Mouse (Mus musculus): ENCODE data around the gene Hbb-bt. TPM values are rescaled to one million over a fixed set of nuclear protein-coding genes. Genes with fewer than 3 reads are reported as not detected.
"Not testable (repeated sequence)": the region's sequence is repeated elsewhere in the genome, so short reads cannot be mapped to it uniquely, and the experiment has no call there.

Gene Hbb-bt
- polyA plus RNA-seq, 1 experiment from 2014 or later, result 43,947 TPM

GRCm38 (mm10) chr7:103827808-103828207, 14.0 kb upstream of the Hbb-bt start, which contains the start of gene Hbb-bs:
TSS of gene Hbb-bs (minus strand) at chr7:103828096.
- Histone ChIP-seq H3K4me3 (ENCODE audit: low read depth, low read length) (peak within 1 kb of the TSS; percentile 54), H3K9me3 (replicated peaks; ENCODE audit: control insufficient read depth, low read length) (no peaks in the 10 kb centered on the region), H3K4me1 (ENCODE audit: control insufficient read depth, low read depth, low read length) (peaks cover 19% of the 10 kb centered on the region), H3K36me3 (ENCODE audit: control insufficient read depth, insufficient read depth) (no peaks in the 10 kb centered on the region), H3K27ac (ENCODE audit: low read length) (peak within 1 kb of the TSS; percentile 99), H3K27me3 (ENCODE audit: control insufficient read depth, insufficient read depth, low read depth, low read length) (no peaks in the 10 kb centered on the region), H3K9ac (ENCODE audit: low read depth, low read length) (peak within 1 kb of the TSS; percentile 65), H3K4me2 (ENCODE audit: low read depth, low read length) (peak within 1 kb of the TSS; percentile 65)
- 38% methylated on average over 4 of the region's 4 CpGs for WGBS (ENCODE audit: insufficient replicate concordance)
- ATAC-seq (ENCODE audit: low read depth), result peak; percentile 86

DNA sequence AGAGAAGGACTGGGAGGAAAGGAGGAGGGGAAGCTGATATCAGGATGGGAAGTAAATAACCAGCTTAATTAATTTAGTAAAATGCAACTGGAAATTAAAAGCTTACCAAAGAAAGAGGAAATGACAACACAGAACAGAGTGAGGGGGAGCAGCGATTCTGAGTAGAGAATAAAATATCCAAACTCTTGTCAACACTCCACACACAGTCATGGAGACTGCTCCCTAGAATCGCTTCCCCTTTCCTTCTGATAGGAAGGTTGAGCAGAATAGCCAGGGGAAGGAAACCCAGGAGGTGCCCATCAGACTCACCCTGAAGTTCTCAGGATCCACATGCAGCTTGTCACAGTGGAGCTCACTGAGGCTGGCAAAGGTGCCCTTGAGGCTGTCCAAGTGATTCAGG, 13.3 kb upstream of the Hbb-bt start:
- ATAC-seq (ENCODE audit: low read depth), result peak; percentile 1
- H3K4me1 ChIP-seq (ENCODE audit: control insufficient read depth, low read depth, low read length), result peaks cover 19% of the 10 kb centered on the region

GRCm38 (mm10) chr7:103826255-103826887, 12.6 kb upstream of the Hbb-bt start:
- Histone ChIP-seq H3K27ac (ENCODE audit: low read length) (peak overlapping the region; percentile 96), H3K4me3 (ENCODE audit: low read depth, low read length) (peak overlapping the region; percentile 58), H3K36me3 (ENCODE audit: control insufficient read depth, insufficient read depth) (no peaks in the 10 kb centered on the region), H3K27me3 (ENCODE audit: control insufficient read depth, insufficient read depth, low read depth, low read length) (no peaks in the 10 kb centered on the region), H3K4me2 (ENCODE audit: low read depth, low read length) (peak overlapping the region; percentile 41; the same call in 1 of the 2 replicates), H3K9ac (ENCODE audit: low read depth, low read length) (peak overlapping the region; percentile 65), H3K9me3 (replicated peaks; ENCODE audit: control insufficient read depth, low read length) (no peaks in the 10 kb centered on the region), H3K4me1 (ENCODE audit: control insufficient read depth, low read depth, low read length) (peaks cover 19% of the 10 kb centered on the region)
- WGBS (ENCODE audit: insufficient replicate concordance), result 46% methylated on average over 3 of the region's 3 CpGs
- ATAC-seq (ENCODE audit: low read depth), result peak; percentile 47

More for the DNA sequence above, 13.3 kb upstream of the Hbb-bt start:
- not testable (repeated sequence) for H3K4me3 ChIP-seq (ENCODE audit: low read depth, low read length); H3K27ac ChIP-seq (ENCODE audit: low read length); H3K4me2 ChIP-seq (ENCODE audit: low read depth, low read length); H3K27me3 ChIP-seq (ENCODE audit: control insufficient read depth, insufficient read depth, low read depth, low read length); H3K9ac ChIP-seq (ENCODE audit: low read depth, low read length); H3K9me3 ChIP-seq (replicated peaks; ENCODE audit: control insufficient read depth, low read length); H3K36me3 ChIP-seq (ENCODE audit: control insufficient read depth, insufficient read depth)
- no CpG with 5 or more reads among the region's 2 CpGs for WGBS (ENCODE audit: insufficient replicate concordance)

DNA sequence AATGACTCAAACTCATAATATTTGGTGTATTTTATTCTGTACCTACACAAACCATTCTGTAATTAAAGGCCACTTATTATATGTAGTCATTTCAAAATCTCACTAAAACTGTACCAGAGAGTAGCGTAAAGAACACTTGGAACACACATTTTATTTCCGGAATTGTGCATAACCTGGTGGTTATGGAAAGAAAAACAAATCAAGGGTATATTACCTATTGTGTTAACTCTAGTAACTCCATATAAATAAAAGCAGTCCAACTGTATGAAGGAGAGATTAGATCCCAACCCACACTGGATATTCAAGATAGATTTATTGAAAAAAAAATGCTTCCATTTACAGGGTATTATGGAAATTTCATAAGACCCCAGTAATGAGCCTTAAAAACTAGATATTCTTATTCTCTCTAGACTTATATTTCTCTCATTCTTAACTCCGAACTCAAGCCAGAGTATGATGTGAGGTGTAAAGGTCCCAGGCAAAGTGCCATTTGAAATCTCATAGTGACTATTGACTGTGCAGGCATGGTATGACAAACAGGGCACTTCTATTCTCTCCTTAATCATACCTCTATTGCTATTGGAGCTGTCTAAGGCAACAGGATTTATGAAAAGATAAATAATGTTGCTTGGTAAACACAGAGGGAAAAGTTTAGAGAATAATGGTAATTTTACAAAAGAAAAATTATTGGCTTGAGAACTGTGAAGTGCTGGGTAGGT, 11.9 kb upstream of the Hbb-bt start:
- Histone ChIP-seq H3K27ac (ENCODE audit: low read length) (peak overlapping the region; percentile 83), H3K36me3 (ENCODE audit: control insufficient read depth, insufficient read depth) (no peaks in the 10 kb centered on the region), H3K9me3 (replicated peaks; ENCODE audit: control insufficient read depth, low read length) (no peaks in the 10 kb centered on the region), H3K4me3 (ENCODE audit: low read depth, low read length) (peak overlapping the region; percentile 36; the same call in 1 of the 2 replicates), H3K4me1 (ENCODE audit: control insufficient read depth, low read depth, low read length) (peaks cover 19% of the 10 kb centered on the region), H3K9ac (ENCODE audit: low read depth, low read length) (no peak overlapping the region), H3K4me2 (ENCODE audit: low read depth, low read length) (no peak overlapping the region; the same call in 1 of the 2 replicates), H3K27me3 (ENCODE audit: control insufficient read depth, insufficient read depth, low read depth, low read length) (no peaks in the 10 kb centered on the region)
- 70% methylated on average over 3 of the region's 3 CpGs for WGBS (ENCODE audit: insufficient replicate concordance)
- peak; percentile 72 for ATAC-seq (ENCODE audit: low read depth)

GRCm38 (mm10) chr7:103824597-103824996, 10.8 kb upstream of the Hbb-bt start:
- H3K27ac ChIP-seq (ENCODE audit: low read length), result peak overlapping the region; percentile 98
- H3K4me3 ChIP-seq (ENCODE audit: low read depth, low read length), result peak overlapping the region; percentile 51
- no peaks in the 10 kb centered on the region for H3K27me3 ChIP-seq (ENCODE audit: control insufficient read depth, insufficient read depth, low read depth, low read length)
- peak overlapping the region; percentile 44 for H3K9ac ChIP-seq (ENCODE audit: low read depth, low read length)
- no peaks in the 10 kb centered on the region for H3K9me3 ChIP-seq (replicated peaks; ENCODE audit: control insufficient read depth, low read length)
- H3K4me1 ChIP-seq (ENCODE audit: control insufficient read depth, low read depth, low read length), result peaks cover 13% of the 10 kb centered on the region
- WGBS (ENCODE audit: insufficient replicate concordance), result 42% methylated on average over 2 of the region's 2 CpGs
- no peak for ATAC-seq (ENCODE audit: low read depth)
- peak overlapping the region; percentile 49 for H3K4me2 ChIP-seq (ENCODE audit: low read depth, low read length)
- H3K36me3 ChIP-seq (ENCODE audit: control insufficient read depth, insufficient read depth), result no peaks in the 10 kb centered on the region

GRCm38 (mm10) chr7:103815085-103815484, 1.3 kb upstream of the Hbb-bt start:
- not testable (repeated sequence) for H3K27me3 ChIP-seq (ENCODE audit: control insufficient read depth, insufficient read depth, low read depth, low read length); ATAC-seq (ENCODE audit: low read depth); H3K9me3 ChIP-seq (replicated peaks; ENCODE audit: control insufficient read depth, low read length); H3K36me3 ChIP-seq (ENCODE audit: control insufficient read depth, insufficient read depth); H3K4me1 ChIP-seq (ENCODE audit: control insufficient read depth, low read depth, low read length)
- Histone ChIP-seq H3K9ac (ENCODE audit: low read depth, low read length) (peak overlapping the region; percentile 68), H3K27ac (ENCODE audit: low read length) (peak overlapping the region; percentile 96), H3K4me2 (ENCODE audit: low read depth, low read length) (peak overlapping the region; percentile 57), H3K4me3 (ENCODE audit: low read depth, low read length) (peak overlapping the region; percentile 51)
- whole genome bisulfite sequencing (ENCODE audit: insufficient replicate concordance), result 90% methylated on average over 1 of the region's 2 CpGs

GRCm38 (mm10) chr7:103813152-103813551, 644 bp downstream of the Hbb-bt start:
- Histone ChIP-seq H3K27ac (ENCODE audit: low read length) (peak overlapping the region; percentile 94), H3K4me3 (ENCODE audit: low read depth, low read length) (peak overlapping the region; percentile 58)
- no CpG with 5 or more reads among the region's 3 CpGs for WGBS (ENCODE audit: insufficient replicate concordance)

GRCm38 (mm10) chr7:103812174-103812573, 1.6 kb downstream of the Hbb-bt start:
- Histone ChIP-seq H3K9me3 (replicated peaks; ENCODE audit: control insufficient read depth, low read length) (no peaks in the 10 kb centered on the region), H3K27ac (ENCODE audit: low read length) (peak overlapping the region; percentile 98), H3K4me2 (ENCODE audit: low read depth, low read length) (peak overlapping the region; percentile 51), H3K4me3 (ENCODE audit: low read depth, low read length) (peak overlapping the region; percentile 69), H3K9ac (ENCODE audit: low read depth, low read length) (peak overlapping the region; percentile 77), H3K36me3 (ENCODE audit: control insufficient read depth, insufficient read depth) (peaks cover 2% of the 10 kb centered on the region; the same call in 1 of the 2 replicates), H3K27me3 (ENCODE audit: control insufficient read depth, insufficient read depth, low read depth, low read length) (no peaks in the 10 kb centered on the region), H3K4me1 (ENCODE audit: control insufficient read depth, low read depth, low read length) (peaks cover 9% of the 10 kb centered on the region)
- ATAC-seq (ENCODE audit: low read depth), result no peak
- 11% methylated on average over 1 of the region's 1 CpGs for WGBS (ENCODE audit: insufficient replicate concordance)

More at GRCm38 (mm10) chr7:103813152-103813551, 644 bp downstream of the Hbb-bt start:
- not testable (repeated sequence) for H3K4me2 ChIP-seq (ENCODE audit: low read depth, low read length); H3K9me3 ChIP-seq (replicated peaks; ENCODE audit: control insufficient read depth, low read length); H3K4me1 ChIP-seq (ENCODE audit: control insufficient read depth, low read depth, low read length); H3K27me3 ChIP-seq (ENCODE audit: control insufficient read depth, insufficient read depth, low read depth, low read length); ATAC-seq (ENCODE audit: low read depth); H3K36me3 ChIP-seq (ENCODE audit: control insufficient read depth, insufficient read depth)
- peak overlapping the region; percentile 61 for H3K9ac ChIP-seq (ENCODE audit: low read depth, low read length)
